Mouse (Mus musculus) embryonic fibroblast, embryonic 13.5 days (primary cell): ENCODE data around the gene Ddah1.

Experiments used
- CTCF ChIP-seq: IDR thresholded peaks from 2 replicates; pipeline ENCODE4 v1.5.1; 2011; ENCODE audit warnings: mild to moderate bottlenecking, control low read depth, low read length, moderate library complexity, borderline replicate concordance; ENCODE audit not compliant: insufficient read depth
- POLR2A ChIP-seq: IDR thresholded peaks from 2 replicates; pipeline ENCODE4 v1.6.1; 2011; ENCODE audit warnings: low read depth, mild to moderate bottlenecking, control low read depth, low read length, moderate library complexity

DNA sequence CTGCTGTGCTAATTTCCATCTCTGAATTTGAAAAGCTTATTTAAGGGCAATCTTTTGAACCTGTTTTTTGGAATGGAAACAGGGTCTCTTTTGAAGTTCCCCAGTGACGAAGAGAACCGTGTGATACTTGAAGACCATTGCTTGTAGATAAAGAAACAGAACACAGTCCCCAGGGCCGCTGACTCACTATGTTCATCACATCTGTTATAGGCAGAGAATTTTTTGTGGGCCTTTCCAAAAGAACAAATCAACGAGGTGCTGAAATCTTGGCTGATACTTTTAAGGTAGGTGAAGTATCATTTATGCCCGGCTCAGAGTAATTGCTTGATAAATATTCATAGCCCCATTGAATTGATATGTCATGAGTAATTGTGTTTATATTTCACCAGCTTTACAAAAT is 93.6 kb downstream of the Ddah1 start:
- TF ChIP-seq CTCF (no peak), POLR2A (no peak)
